Mouse (Mus musculus) skeletal muscle tissue, postnatal 0 days (tissue): ENCODE data around the gene Zscan4d. TPM values are rescaled to one million over a fixed set of nuclear protein-coding genes. Genes with fewer than 3 reads are reported as not detected.

Source experiments
- polyA plus RNA-seq: library from polyadenylated mRNA; unstranded; fragments of >200 nt; fragmentation: Nextera tagmentation; extraction: Ambion mirVana; gene quantifications from 2 replicates; pipeline ENCODE4 v1.2.1, GENCODE M21; 2015

Gene Zscan4d
- not detected in 2 replicates for polyA plus RNA-seq

GRCm38 (mm10) chr7:11166059-11166458, at the start of gene Zscan4d:
TSS of gene Zscan4d (minus strand) at chr7:11166159.

Other genes starting within 250 kb of the Zscan4d start
- gene Zscan4c, start 160.4 kb downstream of the Zscan4d start, polyA plus RNA-seq: not detected in 2 replicates
- gene Zscan4-ps1, start 96.5 kb downstream of the Zscan4d start, polyA plus RNA-seq: not detected in 2 replicates
- not detected in 2 replicates for gene Zscan4e, start 144.5 kb upstream of the Zscan4d start, polyA plus RNA-seq
- gene Zscan4f, start 231.8 kb upstream of the Zscan4d start, polyA plus RNA-seq: not detected in 2 replicates